Mouse (Mus musculus) cortical plate, adult 2 months (tissue): ENCODE results near the gene Rabep1.

Experiments used
- CTCF ChIP-seq: fragments of 200-500 bp; IDR thresholded peaks from 2 replicates; pipeline ENCODE4 v1.5.1; 2011; ENCODE audit warnings: mild to moderate bottlenecking, control low read depth, low read length; ENCODE audit not compliant: insufficient read depth; ENCODE audit errors: extremely low read depth
- POLR2A ChIP-seq: fragments of 200-500 bp; IDR thresholded peaks from 2 replicates; pipeline ENCODE4 v1.6.1; 2011; ENCODE audit warnings: mild to moderate bottlenecking, low read length, control low read depth; ENCODE audit not compliant: insufficient read depth; ENCODE audit errors: extremely low read depth

DNA sequence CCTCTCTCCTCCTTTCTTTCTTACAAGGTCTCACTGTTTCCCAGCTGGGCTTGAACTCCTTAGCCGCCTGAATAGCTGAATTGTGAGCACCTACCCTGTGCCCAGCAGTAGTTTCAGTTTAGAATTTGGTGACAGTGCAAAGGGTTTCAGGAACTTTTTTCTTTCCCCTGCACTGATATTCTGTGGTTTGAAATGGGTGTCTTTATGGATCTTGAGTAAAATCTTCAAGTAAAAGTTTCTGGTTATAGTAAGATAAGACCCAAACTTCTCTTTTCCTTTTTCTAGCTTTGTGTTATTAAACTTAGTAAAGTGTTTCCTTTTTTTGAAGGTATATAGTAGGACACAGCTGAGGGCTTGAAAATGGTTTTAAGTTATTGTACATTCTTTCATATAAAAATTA is 26.5 kb downstream of the Rabep1 start:
- TF ChIP-seq CTCF, result no peak
- no peak for TF ChIP-seq POLR2A
